Mouse (Mus musculus): ENCODE data around the gene Pde3a. TPM values are rescaled to one million over a fixed set of nuclear protein-coding genes. Genes with fewer than 3 reads are reported as not detected.
A peak's percentile ranks its signal among the peaks of the same experiment; 100 is the strongest.

The Pde3a gene
- polyA plus RNA-seq, 1 experiment from 2014 or later = 5.8 TPM

DNA sequence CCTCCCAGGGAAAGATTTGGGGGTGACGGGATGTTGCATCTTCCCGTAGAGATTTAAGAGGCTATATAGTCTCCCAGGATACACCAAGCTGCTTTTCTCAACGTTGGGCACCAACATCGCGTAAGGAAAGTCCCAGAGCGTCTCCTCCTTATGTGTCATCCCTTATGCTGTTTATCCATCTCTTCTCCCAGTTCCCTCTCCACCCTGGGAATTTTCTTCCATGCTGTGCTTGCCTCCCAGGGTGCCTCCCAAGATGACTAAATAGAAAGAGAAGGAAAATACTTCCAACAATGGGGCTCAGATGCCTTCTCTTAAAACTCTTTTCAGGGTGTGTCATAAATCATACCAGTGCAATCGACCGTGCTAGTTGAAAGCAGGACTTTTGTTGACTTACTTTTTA is 199.8 kb downstream of the Pde3a start:
- H3K27ac ChIP-seq (replicated peaks) = no peak overlapping the region
- no peak for ATAC-seq (ENCODE audit: insufficient number of reproducible peaks, low FRiP score, low TSS enrichment, low read depth)
- no peaks in the 10 kb centered on the region for H3K4me1 ChIP-seq
- H3K27me3 ChIP-seq = no peaks in the 10 kb centered on the region
- no peaks in the 10 kb centered on the region for H3K36me3 ChIP-seq
- H3K9ac ChIP-seq = no peak overlapping the region
- WGBS = 70% methylated on average over 8 of the region's 8 CpGs
- no peak overlapping the region for H3K4me3 ChIP-seq (replicated peaks)
- no peak overlapping the region for H3K4me2 ChIP-seq (replicated peaks)
- no peaks in the 10 kb centered on the region for H3K9me3 ChIP-seq (replicated peaks)

DNA sequence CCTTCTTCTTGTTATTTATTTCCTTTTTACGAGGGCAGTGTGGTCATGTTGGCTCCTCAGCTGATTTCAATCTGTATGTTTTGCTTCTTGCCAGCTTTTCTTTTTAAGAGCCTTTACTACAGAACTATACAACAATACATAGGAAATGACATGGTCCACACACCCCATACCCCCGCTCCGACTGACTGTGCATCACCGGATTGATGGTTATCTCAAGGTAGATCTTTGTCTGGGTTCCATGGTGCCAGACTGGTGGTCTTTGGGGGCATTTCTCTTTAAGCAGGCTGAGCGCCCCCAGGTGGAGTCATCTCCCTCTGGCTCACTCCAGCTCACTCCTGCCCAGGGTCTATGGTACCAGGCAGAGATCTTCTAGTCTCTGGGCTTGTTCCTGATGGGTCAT is 206.3 kb downstream of the Pde3a start:
- Histone ChIP-seq H3K4me3 (replicated peaks) (no peak overlapping the region), H3K9ac (no peak overlapping the region), H3K4me2 (replicated peaks) (no peak overlapping the region), H3K9me3 (replicated peaks) (no peaks in the 10 kb centered on the region), H3K27me3 (no peaks in the 10 kb centered on the region), H3K4me1 (0 out of 2 replicates have a peak, but pooled peaks cover 2% of the 10 kb centered on the region), H3K36me3 (no peaks in the 10 kb centered on the region), H3K27ac (replicated peaks) (no peak overlapping the region)
- no peak for ATAC-seq (ENCODE audit: insufficient number of reproducible peaks, low FRiP score, low TSS enrichment, low read depth)
- WGBS = 72% methylated on average over 5 of the region's 5 CpGs

DNA sequence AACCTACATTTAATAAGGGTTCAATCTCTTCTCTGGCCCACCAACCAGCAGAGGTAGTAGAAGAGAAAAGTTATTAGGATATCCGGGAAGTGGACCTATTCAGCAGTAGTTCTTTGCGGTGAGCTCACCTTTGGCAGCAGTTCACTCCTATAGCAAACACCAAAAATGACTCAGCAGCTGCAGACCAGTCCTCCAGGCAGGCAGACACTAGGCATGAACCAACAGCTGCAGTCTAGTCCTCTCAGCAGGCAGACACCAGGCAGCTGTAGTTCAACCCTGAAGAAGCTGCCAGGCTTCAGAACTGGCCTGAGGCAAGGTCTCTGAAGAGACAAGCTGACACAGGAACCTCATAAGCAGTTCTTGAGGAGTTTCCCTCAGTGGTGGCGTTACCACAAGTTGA is 207.5 kb downstream of the Pde3a start:
- Histone ChIP-seq H3K4me3 (replicated peaks) (no peak overlapping the region), H3K36me3 (no peaks in the 10 kb centered on the region), H3K27me3 (no peaks in the 10 kb centered on the region), H3K4me2 (replicated peaks) (no peak overlapping the region), H3K9me3 (replicated peaks) (no peaks in the 10 kb centered on the region), H3K9ac (no peak overlapping the region), H3K4me1 (0 out of 2 replicates have a peak, but pooled peaks cover 2% of the 10 kb centered on the region), H3K27ac (replicated peaks) (no peak overlapping the region)
- no peak for ATAC-seq (ENCODE audit: insufficient number of reproducible peaks, low FRiP score, low TSS enrichment, low read depth)
- WGBS = 72% methylated on average over 3 of the region's 3 CpGs

DNA sequence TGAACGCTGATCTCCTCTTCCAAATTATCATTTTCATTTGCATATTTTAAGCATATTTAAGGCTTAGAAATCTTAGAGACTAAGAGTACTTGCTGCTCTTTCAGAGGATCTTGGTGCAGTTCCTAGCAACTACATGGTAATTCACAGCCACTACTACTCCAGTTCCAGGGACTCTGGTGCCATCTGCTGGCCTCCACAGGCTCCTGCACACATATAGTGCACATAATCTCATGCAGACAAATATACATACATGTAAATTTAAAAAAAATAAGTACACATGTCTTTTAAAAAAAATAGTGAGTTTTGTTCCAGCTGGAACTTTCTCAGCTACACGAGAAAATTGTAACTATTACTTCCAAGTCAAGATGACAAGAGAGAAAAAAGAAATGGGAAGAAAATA is 221.2 kb downstream of the Pde3a start:
- H3K4me3 ChIP-seq (replicated peaks) = no peak overlapping the region

DNA sequence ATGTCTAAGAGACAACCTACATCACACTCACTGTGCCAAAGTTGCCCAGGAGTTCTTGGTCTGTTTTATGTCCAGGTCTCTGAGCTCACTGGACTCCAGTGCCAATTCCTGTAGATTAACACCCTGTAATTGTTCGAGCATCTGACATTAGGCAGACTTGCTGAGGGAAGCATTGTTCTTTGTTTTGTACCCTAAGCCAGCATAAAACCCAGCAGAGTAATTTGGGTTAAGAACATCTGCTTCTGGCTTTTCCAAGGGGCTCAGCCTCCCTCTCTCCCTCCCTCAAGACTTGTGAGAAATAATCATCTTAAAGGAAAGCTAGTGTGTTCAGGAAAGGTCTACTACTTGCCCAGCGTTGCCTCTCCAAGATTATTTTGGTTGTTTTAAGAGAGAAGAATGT is 225.2 kb downstream of the Pde3a start:
- WGBS = 25% methylated on average over 2 of the region's 2 CpGs
- ATAC-seq (ENCODE audit: insufficient number of reproducible peaks, low FRiP score, low TSS enrichment, low read depth) = peak; percentile 57
- H3K27ac ChIP-seq (replicated peaks) = peak overlapping the region; percentile 69

More for the DNA sequence above, 221.2 kb downstream of the Pde3a start:
- WGBS = 89% methylated on average over 2 of the region's 2 CpGs
- Histone ChIP-seq H3K9ac (no peak overlapping the region), H3K4me1 (no peaks in the 10 kb centered on the region), H3K4me2 (replicated peaks) (no peak overlapping the region), H3K36me3 (no peaks in the 10 kb centered on the region), H3K27ac (replicated peaks) (no peak overlapping the region), H3K27me3 (no peaks in the 10 kb centered on the region), H3K9me3 (replicated peaks) (no peaks in the 10 kb centered on the region)
- ATAC-seq (ENCODE audit: insufficient number of reproducible peaks, low FRiP score, low TSS enrichment, low read depth) = no peak

DNA sequence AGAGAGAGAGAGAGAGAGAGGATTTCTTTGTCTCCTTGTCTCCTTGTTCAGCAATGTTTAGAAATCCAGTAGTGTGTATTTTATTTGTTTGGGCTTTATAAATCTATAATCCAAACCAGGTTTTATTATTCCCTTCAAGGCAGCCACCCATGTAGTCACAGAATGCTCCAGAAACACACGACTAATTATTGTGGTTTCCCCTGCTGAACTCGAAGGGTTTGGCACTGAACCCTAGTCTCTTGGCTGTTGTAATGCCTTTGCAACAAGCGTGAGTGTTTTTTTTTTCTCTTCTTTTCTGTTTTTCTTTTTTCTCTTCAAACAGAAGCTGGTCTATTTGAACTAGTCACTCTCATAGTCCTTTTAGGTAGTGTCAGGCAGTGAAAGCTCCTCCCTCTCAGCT is 225.6 kb downstream of the Pde3a start:
- WGBS = 8% methylated on average over 3 of the region's 3 CpGs
- no peak overlapping the region for H3K9ac ChIP-seq
- H3K36me3 ChIP-seq = no peaks in the 10 kb centered on the region
- no peaks in the 10 kb centered on the region for H3K27me3 ChIP-seq
- ATAC-seq (ENCODE audit: insufficient number of reproducible peaks, low FRiP score, low TSS enrichment, low read depth) = no peak
- H3K4me2 ChIP-seq (replicated peaks) = no peak overlapping the region
- no peaks in the 10 kb centered on the region for H3K9me3 ChIP-seq (replicated peaks)
- no peak overlapping the region for H3K4me3 ChIP-seq (replicated peaks)
- no peaks in the 10 kb centered on the region for H3K4me1 ChIP-seq
- H3K27ac ChIP-seq (replicated peaks) = 0 out of 2 replicates have a peak overlapping the region, but pooled peaks have one; percentile 49

More for the DNA sequence above, 225.2 kb downstream of the Pde3a start:
- Histone ChIP-seq H3K9me3 (replicated peaks) (no peaks in the 10 kb centered on the region), H3K4me2 (replicated peaks) (no peak overlapping the region), H3K27me3 (no peaks in the 10 kb centered on the region), H3K4me3 (replicated peaks) (no peak overlapping the region), H3K4me1 (no peaks in the 10 kb centered on the region), H3K9ac (no peak overlapping the region), H3K36me3 (no peaks in the 10 kb centered on the region)

DNA sequence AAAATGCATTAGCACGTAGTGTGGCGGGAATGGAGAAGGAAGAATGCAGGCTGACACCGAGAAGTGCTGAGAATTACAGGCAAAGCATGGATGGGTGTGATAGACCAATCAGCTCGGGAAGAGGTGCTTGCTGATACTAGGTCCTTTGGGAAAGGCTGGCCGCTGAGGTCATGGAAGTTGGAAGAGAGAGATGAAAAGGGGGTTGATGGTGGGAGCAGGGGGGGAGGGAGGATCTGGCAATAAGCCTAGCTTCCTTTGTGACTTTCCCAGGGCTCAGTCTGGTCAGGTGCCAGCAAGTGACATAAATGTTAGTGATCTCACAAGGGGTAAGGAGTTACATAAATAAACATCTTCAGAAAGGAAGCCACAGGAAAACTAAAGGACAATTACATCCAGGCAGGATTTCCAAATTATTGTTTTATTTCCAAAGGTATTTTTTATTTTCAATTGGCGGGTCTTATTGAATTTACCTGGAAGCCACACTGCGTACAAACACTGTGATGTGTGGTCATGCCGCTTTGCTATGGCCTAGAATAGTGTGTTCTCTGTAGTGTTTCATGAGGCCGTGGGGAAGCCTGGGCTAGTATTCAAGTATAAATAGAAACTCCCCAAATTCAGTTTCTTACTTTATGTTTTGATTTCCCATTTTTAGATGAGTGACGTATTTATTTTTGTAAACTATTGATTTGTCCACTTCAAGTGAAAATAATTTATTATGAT is 236.4 kb downstream of the Pde3a start:
- ATAC-seq (ENCODE audit: insufficient number of reproducible peaks, low FRiP score, low TSS enrichment, low read depth) = no peak
- Histone ChIP-seq H3K27ac (replicated peaks) (no peak overlapping the region), H3K9me3 (replicated peaks) (no peaks in the 10 kb centered on the region), H3K36me3 (no peaks in the 10 kb centered on the region), H3K4me3 (replicated peaks) (no peak overlapping the region), H3K4me2 (replicated peaks) (no peak overlapping the region), H3K9ac (no peak overlapping the region), H3K4me1 (no peaks in the 10 kb centered on the region), H3K27me3 (no peaks in the 10 kb centered on the region)
- 63% methylated on average over 10 of the region's 10 CpGs for WGBS

DNA sequence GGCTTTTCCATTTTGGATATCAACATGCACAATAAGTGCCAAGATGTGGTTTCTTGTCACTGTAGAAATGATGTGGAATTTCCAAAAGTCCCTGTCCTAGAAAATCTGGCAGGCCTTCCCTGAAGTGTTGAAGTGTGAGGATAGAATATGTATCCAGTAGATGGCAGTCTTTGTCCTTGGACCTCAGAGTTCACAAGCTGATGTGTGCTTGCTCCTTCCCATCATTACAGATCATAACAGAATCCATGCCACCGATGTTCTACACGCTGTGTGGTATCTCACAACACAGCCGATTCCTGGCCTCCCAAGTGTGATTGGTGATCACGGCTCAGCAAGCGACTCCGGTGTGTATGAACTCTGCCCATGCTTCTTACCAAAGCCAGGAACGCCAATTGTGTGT is 238.2 kb downstream of the Pde3a start:
- Histone ChIP-seq H3K4me2 (replicated peaks) (no peak overlapping the region), H3K4me1 (no peaks in the 10 kb centered on the region), H3K27me3 (no peaks in the 10 kb centered on the region), H3K36me3 (no peaks in the 10 kb centered on the region), H3K9ac (no peak overlapping the region), H3K27ac (replicated peaks) (no peak overlapping the region), H3K4me3 (replicated peaks) (no peak overlapping the region), H3K9me3 (replicated peaks) (no peaks in the 10 kb centered on the region)
- WGBS = 68% methylated on average over 7 of the region's 7 CpGs
- no peak for ATAC-seq (ENCODE audit: insufficient number of reproducible peaks, low FRiP score, low TSS enrichment, low read depth)

DNA sequence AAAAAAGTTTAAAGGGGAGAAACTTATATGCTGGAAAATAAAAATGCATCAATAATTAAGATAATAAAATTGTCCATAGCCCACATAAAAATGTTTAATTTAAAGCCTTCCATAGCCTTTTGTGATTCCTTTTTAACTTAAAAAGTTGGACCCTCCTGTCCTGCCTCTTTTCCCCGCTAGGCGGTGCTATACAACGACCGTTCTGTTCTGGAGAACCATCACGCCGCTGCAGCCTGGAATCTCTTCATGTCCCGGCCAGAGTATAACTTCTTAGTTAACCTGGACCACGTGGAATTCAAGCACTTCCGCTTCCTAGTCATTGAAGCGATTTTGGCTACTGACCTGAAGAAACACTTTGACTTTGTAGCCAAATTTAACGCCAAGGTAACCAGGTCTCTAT is 239.6 kb downstream of the Pde3a start:
- no peaks in the 10 kb centered on the region for H3K4me1 ChIP-seq
- ATAC-seq (ENCODE audit: insufficient number of reproducible peaks, low FRiP score, low TSS enrichment, low read depth) = no peak
- no peaks in the 10 kb centered on the region for H3K9me3 ChIP-seq (replicated peaks)
- no peaks in the 10 kb centered on the region for H3K27me3 ChIP-seq
- H3K27ac ChIP-seq (replicated peaks) = no peak overlapping the region
- WGBS = 18% methylated on average over 11 of the region's 11 CpGs
- no peaks in the 10 kb centered on the region for H3K36me3 ChIP-seq
- no peak overlapping the region for H3K4me2 ChIP-seq (replicated peaks)
- no peak overlapping the region for H3K9ac ChIP-seq
- H3K4me3 ChIP-seq (replicated peaks) = no peak overlapping the region

DNA sequence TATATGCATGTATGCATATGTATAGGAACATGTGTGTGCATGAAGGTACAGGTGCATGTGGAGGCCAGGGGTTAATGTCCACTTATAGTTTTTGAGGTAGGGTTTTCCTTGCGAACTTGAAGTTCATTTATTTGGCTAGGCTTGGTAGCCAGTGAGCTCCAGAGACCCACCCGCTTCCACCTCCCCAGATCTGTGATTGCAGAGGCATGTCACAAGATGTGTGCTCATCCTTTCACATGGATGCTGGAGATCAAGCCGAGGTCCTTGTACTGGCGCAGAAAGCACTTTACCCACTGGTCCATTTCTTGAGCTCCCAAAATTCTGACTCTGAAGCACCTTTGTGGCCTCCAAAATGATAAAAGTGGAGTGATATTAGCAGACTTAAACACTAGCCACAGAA is 245.8 kb downstream of the Pde3a start:
- H3K4me3 ChIP-seq (replicated peaks) = no peak overlapping the region
- no peaks in the 10 kb centered on the region for H3K9me3 ChIP-seq (replicated peaks)
- no peak overlapping the region for H3K4me2 ChIP-seq (replicated peaks)
- H3K36me3 ChIP-seq = peaks cover 8% of the 10 kb centered on the region; the same call in 1 of the 2 replicates
- no peaks in the 10 kb centered on the region for H3K27me3 ChIP-seq
- 88% methylated on average over 4 of the region's 4 CpGs for WGBS
- no peak overlapping the region for H3K27ac ChIP-seq (replicated peaks)
- H3K9ac ChIP-seq = no peak overlapping the region
- H3K4me1 ChIP-seq = no peaks in the 10 kb centered on the region
- no peak for ATAC-seq (ENCODE audit: insufficient number of reproducible peaks, low FRiP score, low TSS enrichment, low read depth)

DNA sequence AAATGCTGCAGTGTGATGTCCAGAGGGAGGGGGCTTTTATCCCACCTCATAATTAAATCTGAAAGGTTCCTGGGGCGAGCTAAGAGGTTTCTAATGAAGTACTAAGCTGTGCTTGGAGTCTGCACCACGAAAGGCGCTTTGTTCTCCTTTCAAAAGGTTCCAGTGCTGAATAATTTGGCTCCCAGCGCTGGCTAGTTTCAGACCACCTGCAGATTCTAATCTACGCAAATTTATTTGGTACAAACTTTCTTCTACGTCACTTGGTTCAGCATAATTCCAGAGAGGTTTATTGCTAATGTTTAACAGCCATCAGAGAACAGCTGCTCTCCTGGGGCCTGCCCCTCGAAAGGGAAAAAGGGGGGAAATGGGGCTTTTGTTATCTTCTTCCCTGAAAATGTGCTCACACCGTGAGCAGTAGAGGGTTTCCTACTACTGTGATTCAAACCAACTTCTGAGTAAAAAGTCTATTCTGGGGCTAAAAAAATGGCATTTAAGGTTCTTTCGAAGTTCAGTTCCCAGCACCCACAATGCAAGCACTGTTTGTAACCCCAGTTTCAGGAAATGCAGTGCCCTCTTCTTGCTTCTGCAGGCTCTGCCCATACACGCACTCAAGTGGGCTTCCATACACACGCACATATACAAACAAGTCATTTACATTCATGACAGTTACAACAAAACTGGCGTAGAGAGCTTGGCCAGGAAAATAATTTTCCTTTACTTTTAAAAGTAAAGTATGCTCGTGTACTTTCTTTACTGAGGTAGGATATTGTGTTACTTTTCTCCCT is 246.8 kb downstream of the Pde3a start:
- Histone ChIP-seq H3K27ac (replicated peaks) (no peak overlapping the region), H3K27me3 (no peaks in the 10 kb centered on the region), H3K4me3 (replicated peaks) (no peak overlapping the region), H3K9ac (no peak overlapping the region), H3K36me3 (peaks cover 8% of the 10 kb centered on the region; the same call in 1 of the 2 replicates), H3K4me1 (no peaks in the 10 kb centered on the region), H3K4me2 (replicated peaks) (no peak overlapping the region), H3K9me3 (replicated peaks) (no peaks in the 10 kb centered on the region)
- 26% methylated on average over 13 of the region's 13 CpGs for WGBS
- no peak for ATAC-seq (ENCODE audit: insufficient number of reproducible peaks, low FRiP score, low TSS enrichment, low read depth)
